Mouse (Mus musculus) spleen, postnatal 4 days (tissue): Measurements from ENCODE around the gene Gm11084.
"Not testable (repeated sequence)": the region's sequence is repeated elsewhere in the genome, so short reads cannot be mapped to it uniquely, and the experiment has no call there.

Experiments
- DNase-seq, 2 experiments: peaks; one replicate each; pipeline ENCODE4 v3.0.0; 2022; ENCODE audit warnings: low spot score in 2 of 2

Gene Gm11084

GRCm38 (mm10) chr2:72995346-72996097, 9.0 kb upstream of the Gm11084 start:
- DNase-seq: peak in 1 of 2 experiments; percentile 59

GRCm38 (mm10) chr2:72994165-72994564, 7.6 kb upstream of the Gm11084 start:
- peak in 1 of 2 experiments; percentile 5 for DNase-seq

- peak in 1 of 2 experiments; percentile 52 for DNase-seq
These were observed 6.0 kb upstream of the Gm11084 start for GRCm38 (mm10) chr2:72992497-72992896.

GRCm38 (mm10) chr2:72988945-72989344, 2.4 kb upstream of the Gm11084 start:
- DNase-seq: not testable (repeated sequence)

GRCm38 (mm10) chr2:72985516-72985915, 1.0 kb downstream of the Gm11084 start:
- no peak for DNase-seq

GRCm38 (mm10) chr2:72984806-72985205, 1.7 kb downstream of the Gm11084 start:
- DNase-seq: no peak

- DNase-seq: no peak
These were observed 3.3 kb downstream of the Gm11084 start for GRCm38 (mm10) chr2:72983211-72983610.

- DNase-seq: no peak
These were observed 4.3 kb downstream of the Gm11084 start for GRCm38 (mm10) chr2:72982110-72982785.

GRCm38 (mm10) chr2:72981441-72982109, 4.9 kb downstream of the Gm11084 start:
- DNase-seq: no peak

GRCm38 (mm10) chr2:72981075-72981420, 5.5 kb downstream of the Gm11084 start:
- no peak for DNase-seq

- peak; percentile 95 to 97 for DNase-seq
These were observed 6.0 kb downstream of the Gm11084 start, which contains the start of gene Sp3 for GRCm38 (mm10) chr2:72980337-72981074. Gene Sp3 (minus strand): TSS chr2:72980446.

- DNase-seq: peak; percentile 87 to 95
These were observed 6.9 kb downstream of the Gm11084 start for GRCm38 (mm10) chr2:72979659-72980071.

- peak; percentile 89 to 95 for DNase-seq
These were observed 7.4 kb downstream of the Gm11084 start for GRCm38 (mm10) chr2:72978901-72979658.

GRCm38 (mm10) chr2:72978473-72978872, 8.0 kb downstream of the Gm11084 start:
- DNase-seq: no peak

GRCm38 (mm10) chr2:72977272-72977671, 9.2 kb downstream of the Gm11084 start:
- DNase-seq: no peak

- DNase-seq: no peak
These were observed 10.5 kb downstream of the Gm11084 start for GRCm38 (mm10) chr2:72976036-72976435.

- no peak for DNase-seq
These were observed 15.7 kb downstream of the Gm11084 start for GRCm38 (mm10) chr2:72970831-72971230.

- DNase-seq: no peak
These were observed 16.2 kb downstream of the Gm11084 start for GRCm38 (mm10) chr2:72970302-72970701.

GRCm38 (mm10) chr2:72968536-72968935, 18.0 kb downstream of the Gm11084 start:
- no peak for DNase-seq

- no peak for DNase-seq
These were observed 21.1 kb downstream of the Gm11084 start for GRCm38 (mm10) chr2:72965450-72965849.

- no peak for DNase-seq
These were observed 30.1 kb downstream of the Gm11084 start for GRCm38 (mm10) chr2:72956415-72956814.
